Mouse (Mus musculus) MEL (cell line): ENCODE results near the gene Snurf. TPM values are rescaled to one million over a fixed set of nuclear protein-coding genes. Genes with fewer than 3 reads are reported as not detected.

Source experiments
- DNase-seq: peaks from one replicate; pipeline ENCODE4 v3.0.0; 2011; ENCODE audit warnings: low read depth, low spot score
- H3K27ac ChIP-seq: 2 replicates; pipeline ENCODE4 v1.5.1; 2012; ENCODE audit warnings: low read depth, mild to moderate bottlenecking, control low read depth, low read length, moderate library complexity; ENCODE audit not compliant: control insufficient read depth
- H3K27me3 ChIP-seq, 2 experiments: fragments of 150-350 bp in 1 of 2; sonication (generic) in 1 of 2; 2 replicates each; pipeline ENCODE4 v1.6.1; 2012; ENCODE audit warnings: low read length in 2 of 2, mild to moderate bottlenecking in 2 of 2, improper control_type of control experiment in 1 of 2, moderate library complexity in 1 of 2; ENCODE audit not compliant: insufficient read depth in 2 of 2, control insufficient read depth in 1 of 2
- H3K36me3 ChIP-seq, 2 experiments: 2 replicates each; pipeline ENCODE4 v1.6.1; 2012 to 2014; ENCODE audit warnings: low read length in 2 of 2, improper control_type of control experiment in 1 of 2, inconsistent platforms in 1 of 2, mild to moderate bottlenecking in 1 of 2; ENCODE audit not compliant: insufficient read depth in 2 of 2, control insufficient read depth in 1 of 2
- H3K4me1 ChIP-seq, 2 experiments: fragments of 150-350 bp in 1 of 2; sonication (generic) in 1 of 2; 2 replicates each; pipeline ENCODE4 v1.6.1; 2012; ENCODE audit warnings: low read length in 2 of 2, improper control_type of control experiment in 1 of 2, mild to moderate bottlenecking in 1 of 2; ENCODE audit not compliant: insufficient read depth in 2 of 2, control insufficient read depth in 1 of 2
- H3K4me3 ChIP-seq, 2 experiments: fragments of 150-350 bp in 1 of 2; sonication (generic) in 1 of 2; 2 replicates each; pipeline ENCODE4 v1.5.1; 2012; ENCODE audit warnings: low read depth in 2 of 2, low read length in 2 of 2, mild to moderate bottlenecking in 2 of 2, moderate library complexity in 2 of 2, control low read depth in 1 of 2, improper control_type of control experiment in 1 of 2; ENCODE audit not compliant: control insufficient read depth in 1 of 2, insufficient read depth in 1 of 2
- H3K79me2 ChIP-seq: 2 replicates; pipeline ENCODE4 v1.6.1; 2012; ENCODE audit warnings: mild to moderate bottlenecking, low read length, moderate library complexity; ENCODE audit not compliant: control insufficient read depth, poor library complexity, insufficient read depth
- H3K9ac ChIP-seq: 2 replicates; pipeline ENCODE4 v1.6.1; 2012; ENCODE audit warnings: low read depth, mild to moderate bottlenecking, control low read depth, low read length, moderate library complexity; ENCODE audit not compliant: control insufficient read depth, poor library complexity, severe bottlenecking
- H3K9me3 ChIP-seq: fragments of 150-350 bp; sonication (generic); replicated peaks from 2 replicates; pipeline ENCODE4 v1.6.1; 2012; ENCODE audit warnings: mild to moderate bottlenecking, low read length, improper control_type of control experiment, moderate library complexity; ENCODE audit not compliant: insufficient read depth
- BHLHE40 ChIP-seq: IDR thresholded peaks from 2 replicates; pipeline ENCODE4 v1.6.1; 2012; ENCODE audit warnings: low read depth, mild to moderate bottlenecking, inconsistent platforms, low read length, improper control_type of control experiment, borderline replicate concordance
- CHD2 ChIP-seq: IDR thresholded peaks from 2 replicates; pipeline ENCODE4 v1.6.1; 2011; ENCODE audit warnings: low read length, improper control_type of control experiment
- CTCF ChIP-seq, 3 experiments: IDR thresholded peaks in 2 of 3; conservative IDR thresholded peaks in 1 of 3; 2 replicates each; pipeline ENCODE4 v1.5.1; 2011 to 2012; ENCODE audit warnings: low read length in 3 of 3, low read depth in 2 of 3, mild to moderate bottlenecking in 2 of 3, improper control_type of control experiment in 1 of 3, inconsistent platforms in 1 of 3, mixed read lengths in 1 of 3, moderate library complexity in 1 of 3; ENCODE audit not compliant: control insufficient read depth in 1 of 3, insufficient read depth in 1 of 3, poor library complexity in 1 of 3, severe bottlenecking in 1 of 3
- E2F4 ChIP-seq: IDR thresholded peaks from 2 replicates; pipeline ENCODE4 v1.6.1; 2011; ENCODE audit warnings: low read depth, low read length, improper control_type of control experiment, borderline replicate concordance
- EP300 ChIP-seq, 2 experiments: IDR thresholded peaks; 2 replicates each; pipeline ENCODE4 v1.6.1; 2011; ENCODE audit warnings: improper control_type of control experiment in 2 of 2, low read length in 2 of 2, low read depth in 1 of 2, mild to moderate bottlenecking in 1 of 2
- ETS1 ChIP-seq: IDR thresholded peaks from 2 replicates; pipeline ENCODE4 v1.6.1; 2012; ENCODE audit warnings: low read depth, mild to moderate bottlenecking, inconsistent platforms, low read length, improper control_type of control experiment, moderate library complexity
- GABPA ChIP-seq: IDR thresholded peaks from 2 replicates; pipeline ENCODE4 v1.6.1; 2012; ENCODE audit warnings: low read depth, mild to moderate bottlenecking, inconsistent platforms, low read length, improper control_type of control experiment, moderate library complexity
- JUND ChIP-seq: IDR thresholded peaks from 2 replicates; pipeline ENCODE4 v1.6.1; 2011; ENCODE audit warnings: low read depth, mild to moderate bottlenecking, improper control_type of control experiment, low read length
- MAFK ChIP-seq: IDR thresholded peaks from 2 replicates; pipeline ENCODE4 v1.6.1; 2011; ENCODE audit warnings: low read depth, mild to moderate bottlenecking, low read length, improper control_type of control experiment, borderline replicate concordance
- MAX ChIP-seq: IDR thresholded peaks from 2 replicates; pipeline ENCODE4 v1.6.1; 2011; ENCODE audit warnings: low read length, improper control_type of control experiment
- MAZ ChIP-seq: IDR thresholded peaks from 2 replicates; pipeline ENCODE4 v1.6.1; 2012; ENCODE audit warnings: low read depth, mild to moderate bottlenecking, inconsistent platforms, low read length, improper control_type of control experiment
- MEF2A ChIP-seq: IDR thresholded peaks from 2 replicates; pipeline ENCODE4 v1.6.1; 2014; ENCODE audit warnings: low read depth, mild to moderate bottlenecking, inconsistent platforms, low read length, improper control_type of control experiment; ENCODE audit not compliant: poor library complexity, insufficient replicate concordance, severe bottlenecking; ENCODE audit errors: extremely low read depth
- MYB ChIP-seq: IDR thresholded peaks from 2 replicates; pipeline ENCODE4 v1.6.1; 2011; ENCODE audit warnings: mild to moderate bottlenecking, low read depth, low read length, improper control_type of control experiment
- NELFE ChIP-seq: IDR thresholded peaks from 2 replicates; pipeline ENCODE4 v1.6.1; 2011; ENCODE audit warnings: low read depth, low read length, improper control_type of control experiment
- POLR2AphosphoS2 ChIP-seq: IDR thresholded peaks from 2 replicates; pipeline ENCODE4 v1.6.1; 2011; ENCODE audit warnings: low read length, improper control_type of control experiment
- POLR2AphosphoS5 ChIP-seq: IDR thresholded peaks from 2 replicates; pipeline ENCODE4 v1.6.1; 2012; ENCODE audit warnings: low read depth, borderline replicate concordance, mild to moderate bottlenecking, inconsistent platforms, low read length, moderate library complexity, mixed read lengths
- RAD21 ChIP-seq: IDR thresholded peaks from 2 replicates; pipeline ENCODE4 v1.6.1; 2011; ENCODE audit warnings: mild to moderate bottlenecking, low read depth, low read length, improper control_type of control experiment
- RCOR1 ChIP-seq: IDR thresholded peaks from 2 replicates; pipeline ENCODE4 v1.6.1; 2012; ENCODE audit warnings: low read depth, mild to moderate bottlenecking, inconsistent platforms, low read length, improper control_type of control experiment
- TAL1 ChIP-seq: IDR thresholded peaks from 2 replicates; pipeline ENCODE4 v1.6.1; 2012; ENCODE audit warnings: mild to moderate bottlenecking, inconsistent platforms, low read length, moderate library complexity, mixed read lengths
- TBP ChIP-seq: IDR thresholded peaks from 2 replicates; pipeline ENCODE4 v1.8.0; 2011; ENCODE audit warnings: low read depth, low read length, improper control_type of control experiment
- TCF12 ChIP-seq: IDR thresholded peaks from 2 replicates; pipeline ENCODE4 v1.6.1; 2014; ENCODE audit warnings: low read depth, mild to moderate bottlenecking, inconsistent platforms, low read length, improper control_type of control experiment, moderate library complexity
- UBTF ChIP-seq: IDR thresholded peaks from 2 replicates; pipeline ENCODE4 v1.6.1; 2012; ENCODE audit warnings: low read depth, mild to moderate bottlenecking, inconsistent platforms, low read length, improper control_type of control experiment, moderate library complexity, borderline replicate concordance; ENCODE audit not compliant: insufficient read depth
- USF1 ChIP-seq: IDR thresholded peaks from 2 replicates; pipeline ENCODE4 v1.6.1; 2014; ENCODE audit warnings: low read depth, mild to moderate bottlenecking, inconsistent platforms, low read length, improper control_type of control experiment, moderate library complexity
- ZKSCAN1 ChIP-seq: IDR thresholded peaks from 2 replicates; pipeline ENCODE4 v1.6.1; 2012; ENCODE audit warnings: low read depth, mild to moderate bottlenecking, inconsistent platforms, low read length, improper control_type of control experiment, moderate library complexity
- polyA plus RNA-seq, 2 experiments: library from polyadenylated mRNA; stranded (reverse) in 1 of 2; unstranded in 1 of 2; fragments of >175 nt in 1 of 2; fragments of >200 nt in 1 of 2; gene quantifications; 2 replicates each; pipeline versions ENCODE4 v1.2.1 to v1.2.4; 2012; ENCODE audit warnings: low replicate concordance in 2 of 2, low read depth in 1 of 2; ENCODE audit not compliant: insufficient read length in 2 of 2, insufficient read depth in 1 of 2, missing spikeins in 1 of 2
- total RNA-seq: library from RNA; depleted of rRNA; stranded (reverse); fragments of 300-350 nt; gene quantifications from 2 replicates; pipeline ENCODE4 v1.2.3, GENCODE M21; 2012; rRNA removed

Gene Snurf
- total RNA-seq (not detected in 2 replicates), polyA plus RNA-seq (not detected)

GRCm38 (mm10) chr7:60004606-60005330 is at the start of gene Snurf, which contains the start of gene Gm38393:
Gene Snurf, minus strand, starts transcription at chr7:60005049.
Gene Gm38393, minus strand, starts transcription at chr7:60005064.
- no peak within 1 kb of the TSS for H3K27ac ChIP-seq
- no peak for TF ChIP-seq POLR2AphosphoS5
- TF ChIP-seq TBP, result no peak
- TF ChIP-seq UBTF, result no peak
- no peak for TF ChIP-seq MAZ
- TF ChIP-seq USF1, result no peak
- TF ChIP-seq E2F4, result no peak
- TF ChIP-seq MEF2A, result no peak
- TF ChIP-seq ETS1, result no peak
- TF ChIP-seq RCOR1, result no peak
- TF ChIP-seq POLR2AphosphoS2, result no peak
- no peak for TF ChIP-seq MYB
- no peak for TF ChIP-seq RAD21
- TF ChIP-seq TAL1, result no peak
- no peak for TF ChIP-seq EP300 (IDR thresholded peaks at IDR 0.05; ENCODE audit: low read depth in 1 of 2, low read length in 2 of 2)
- TF ChIP-seq ZKSCAN1, result no peak
- TF ChIP-seq GABPA, result no peak
- TF ChIP-seq TCF12, result no peak
- no peak within 1 kb of the TSS for H3K4me3 ChIP-seq

GRCm38 (mm10) chr7:60047481-60048201 is 42.8 kb upstream of the Snurf start:
- Histone ChIP-seq H3K9ac (no peak overlapping the region), H3K9me3 (no peaks in the 10 kb centered on the region), H3K4me3 (no peak overlapping the region), H3K79me2 (no peaks in the 10 kb centered on the region), H3K27ac (no peak overlapping the region), H3K27me3 (no peaks in the 10 kb centered on the region), H3K36me3 (no peaks in the 10 kb centered on the region), H3K4me1 (no peaks in the 10 kb centered on the region)
- no peak for DNase-seq
- TF ChIP-seq BHLHE40 (no peak), JUND (no peak), TBP (no peak), CHD2 (no peak), USF1 (no peak), NELFE (no peak), MEF2A (no peak), EP300 (IDR thresholded peaks at IDR 0.05; ENCODE audit: low read depth in 1 of 2, low read length in 2 of 2) (no peak), GABPA (no peak), CTCF (IDR thresholded peaks at IDR 0.05 in 2 of 3, conservative IDR thresholded peaks at IDR 0.05 in 1 of 3; ENCODE audit: control insufficient read depth in 1 of 3, insufficient read depth in 1 of 3, low read depth in 2 of 3, low read length in 3 of 3, poor library complexity in 1 of 3, severe bottlenecking in 1 of 3) (no peak), MAX (no peak), MAFK (no peak), UBTF (no peak)

More at GRCm38 (mm10) chr7:60004606-60005330, at the start of gene Snurf, which contains the start of gene Gm38393:
- no peak for DNase-seq
- H3K79me2 ChIP-seq, result no peaks in the 10 kb centered on the region
- H3K36me3 ChIP-seq, result no peaks in the 10 kb centered on the region
- no peaks in the 10 kb centered on the region for H3K4me1 ChIP-seq
- H3K9me3 ChIP-seq, result no peaks in the 10 kb centered on the region
- H3K9ac ChIP-seq, result no peak within 1 kb of the TSS
- no peaks in the 10 kb centered on the region for H3K27me3 ChIP-seq
